Mouse (Mus musculus): ENCODE measurements around the gene Mybpc2. TPM values are rescaled to one million over a fixed set of nuclear protein-coding genes. Genes with fewer than 3 reads are reported as not detected.
A peak's percentile ranks its signal among the peaks of the same experiment; 100 is the strongest.

The Mybpc2 gene
- polyA plus RNA-seq, 1 experiment from 2014 or later: 0.20 TPM

GRCm38 (mm10) chr7:44523056-44523455 is 1.4 kb downstream of the Mybpc2 start:
- no peak overlapping the region for H3K4me3 ChIP-seq (replicated peaks; ENCODE audit: low read depth, low read length)
- no peak overlapping the region for H3K9ac ChIP-seq (replicated peaks; ENCODE audit: low read length)
- WGBS: 83% methylated on average over 2 of the region's 2 CpGs
- peaks cover 9% of the 10 kb centered on the region; the same call in 1 of the 2 replicates for H3K4me1 ChIP-seq (ENCODE audit: control insufficient read depth, insufficient read depth, low read length)
- H3K9me3 ChIP-seq (ENCODE audit: control insufficient read depth, low read length): no peaks in the 10 kb centered on the region
- no peak overlapping the region for H3K27ac ChIP-seq (replicated peaks; ENCODE audit: low read depth, low read length)
- no peaks in the 10 kb centered on the region for H3K36me3 ChIP-seq (ENCODE audit: control insufficient read depth, insufficient read depth, low read length)
- no peak for ATAC-seq (ENCODE audit: low FRiP score, low TSS enrichment)
- no peak overlapping the region for H3K4me2 ChIP-seq (ENCODE audit: low read length)
- no peak for DNase-seq
- peaks cover 28% of the 10 kb centered on the region; the same call in 1 of the 2 replicates for H3K27me3 ChIP-seq (ENCODE audit: control insufficient read depth, insufficient read depth, low read length)

GRCm38 (mm10) chr7:44521710-44522109 is 2.7 kb downstream of the Mybpc2 start:
- no peaks in the 10 kb centered on the region for H3K9me3 ChIP-seq (ENCODE audit: control insufficient read depth, low read length)
- WGBS: 3% methylated on average over 20 of the region's 20 CpGs
- H3K4me3 ChIP-seq (replicated peaks; ENCODE audit: low read depth, low read length): no peak overlapping the region
- no peaks in the 10 kb centered on the region for H3K36me3 ChIP-seq (ENCODE audit: control insufficient read depth, insufficient read depth, low read length)
- peak; percentile 27; the same call in 1 of the 2 replicates for ATAC-seq (ENCODE audit: low FRiP score, low TSS enrichment)
- peak overlapping the region; percentile 37; the same call in 1 of the 2 replicates for H3K9ac ChIP-seq (replicated peaks; ENCODE audit: low read length)
- peak; percentile 83 for DNase-seq
- peaks cover 28% of the 10 kb centered on the region; the same call in 1 of the 2 replicates for H3K27me3 ChIP-seq (ENCODE audit: control insufficient read depth, insufficient read depth, low read length)
- H3K4me1 ChIP-seq (ENCODE audit: control insufficient read depth, insufficient read depth, low read length): 0 out of 2 replicates have a peak, but pooled peaks cover 4% of the 10 kb centered on the region
- peak overlapping the region; percentile 33; the same call in 1 of the 2 replicates for H3K4me2 ChIP-seq (ENCODE audit: low read length)
- H3K27ac ChIP-seq (replicated peaks; ENCODE audit: low read depth, low read length): no peak overlapping the region

GRCm38 (mm10) chr7:44520990-44521389 is 3.5 kb downstream of the Mybpc2 start:
- no peaks in the 10 kb centered on the region for H3K9me3 ChIP-seq (ENCODE audit: control insufficient read depth, low read length)
- H3K27ac ChIP-seq (replicated peaks; ENCODE audit: low read depth, low read length): no peak overlapping the region
- H3K4me3 ChIP-seq (replicated peaks; ENCODE audit: low read depth, low read length): no peak overlapping the region
- no peak overlapping the region for H3K9ac ChIP-seq (replicated peaks; ENCODE audit: low read length)
- DNase-seq: no peak
- H3K36me3 ChIP-seq (ENCODE audit: control insufficient read depth, insufficient read depth, low read length): no peaks in the 10 kb centered on the region
- H3K4me1 ChIP-seq (ENCODE audit: control insufficient read depth, insufficient read depth, low read length): 0 out of 2 replicates have a peak, but pooled peaks cover 4% of the 10 kb centered on the region
- H3K27me3 ChIP-seq (ENCODE audit: control insufficient read depth, insufficient read depth, low read length): peaks cover 28% of the 10 kb centered on the region; the same call in 1 of the 2 replicates
- no peak overlapping the region for H3K4me2 ChIP-seq (ENCODE audit: low read length)
- WGBS: 56% methylated on average over 3 of the region's 3 CpGs
- ATAC-seq (ENCODE audit: low FRiP score, low TSS enrichment): no peak

- WGBS: 68% methylated on average over 9 of the region's 9 CpGs
These were observed 5.1 kb downstream of the Mybpc2 start for GRCm38 (mm10) chr7:44519240-44519913.

GRCm38 (mm10) chr7:44507491-44507890 is 17.0 kb downstream of the Mybpc2 start:
- DNase-seq (no peak), ATAC-seq (ENCODE audit: low FRiP score, low TSS enrichment) (no peak)
- H3K4me1 ChIP-seq (ENCODE audit: control insufficient read depth, insufficient read depth, low read length): no peaks in the 10 kb centered on the region
- no peaks in the 10 kb centered on the region for H3K36me3 ChIP-seq (ENCODE audit: control insufficient read depth, insufficient read depth, low read length)
- no peak overlapping the region for H3K4me2 ChIP-seq (ENCODE audit: low read length)
- no peaks in the 10 kb centered on the region for H3K9me3 ChIP-seq (ENCODE audit: control insufficient read depth, low read length)
- H3K27me3 ChIP-seq (ENCODE audit: control insufficient read depth, insufficient read depth, low read length): no peaks in the 10 kb centered on the region
- H3K27ac ChIP-seq (replicated peaks; ENCODE audit: low read depth, low read length): no peak overlapping the region
- H3K4me3 ChIP-seq (replicated peaks; ENCODE audit: low read depth, low read length): no peak overlapping the region
- no peak overlapping the region for H3K9ac ChIP-seq (replicated peaks; ENCODE audit: low read length)

More at GRCm38 (mm10) chr7:44519240-44519913, 5.1 kb downstream of the Mybpc2 start:
- H3K4me1 ChIP-seq (ENCODE audit: control insufficient read depth, insufficient read depth, low read length): 0 out of 2 replicates have a peak, but pooled peaks cover 4% of the 10 kb centered on the region
- H3K9me3 ChIP-seq (ENCODE audit: control insufficient read depth, low read length): no peaks in the 10 kb centered on the region
- H3K4me2 ChIP-seq (ENCODE audit: low read length): no peak overlapping the region
- no peak overlapping the region for H3K9ac ChIP-seq (replicated peaks; ENCODE audit: low read length)
- H3K36me3 ChIP-seq (ENCODE audit: control insufficient read depth, insufficient read depth, low read length): no peaks in the 10 kb centered on the region
- no peak for DNase-seq
- no peak for ATAC-seq (ENCODE audit: low FRiP score, low TSS enrichment)
- no peak overlapping the region for H3K4me3 ChIP-seq (replicated peaks; ENCODE audit: low read depth, low read length)
- H3K27ac ChIP-seq (replicated peaks; ENCODE audit: low read depth, low read length): no peak overlapping the region
- H3K27me3 ChIP-seq (ENCODE audit: control insufficient read depth, insufficient read depth, low read length): peaks cover 22% of the 10 kb centered on the region; the same call in 1 of the 2 replicates

DNA sequence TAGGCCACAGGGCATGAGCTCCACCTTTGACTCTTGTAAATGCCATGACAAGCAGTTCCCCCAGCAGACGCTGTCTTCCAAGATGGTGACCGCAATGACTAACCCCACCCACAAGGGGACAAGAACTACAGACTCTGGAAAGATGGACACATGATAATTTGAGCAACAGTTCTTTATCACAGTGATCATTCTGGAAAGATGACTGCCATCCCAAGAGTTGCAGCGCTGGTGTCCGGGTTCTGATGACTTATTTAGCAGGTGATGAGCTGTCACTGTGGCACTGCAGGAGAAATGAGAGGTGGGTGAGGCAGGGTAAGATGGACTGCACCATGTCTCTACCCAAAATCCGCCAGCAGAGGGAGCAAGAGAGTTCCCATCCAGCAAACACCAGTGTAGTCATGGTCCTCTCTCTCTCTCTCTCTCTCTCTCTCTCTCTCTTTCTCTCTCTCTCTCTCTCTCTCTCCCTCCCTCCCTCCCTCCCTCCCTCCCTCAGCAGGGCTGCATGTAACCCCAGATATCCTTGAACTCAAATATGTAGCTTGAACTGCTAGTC is 22.8 kb downstream of the Mybpc2 start:
- H3K9me3 ChIP-seq (ENCODE audit: control insufficient read depth, low read length): no peaks in the 10 kb centered on the region
- no peaks in the 10 kb centered on the region for H3K27me3 ChIP-seq (ENCODE audit: control insufficient read depth, insufficient read depth, low read length)
- H3K27ac ChIP-seq (replicated peaks; ENCODE audit: low read depth, low read length): no peak overlapping the region
- 40% methylated on average over 5 of the region's 5 CpGs for WGBS
- H3K4me2 ChIP-seq (ENCODE audit: low read length): no peak overlapping the region
- no peak overlapping the region for H3K4me3 ChIP-seq (replicated peaks; ENCODE audit: low read depth, low read length)
- 0 out of 2 replicates have a peak, but pooled peaks have one; percentile 57 for ATAC-seq (ENCODE audit: low FRiP score, low TSS enrichment)
- no peak overlapping the region for H3K9ac ChIP-seq (replicated peaks; ENCODE audit: low read length)
- no peaks in the 10 kb centered on the region; the same call in 1 of the 2 replicates for H3K36me3 ChIP-seq (ENCODE audit: control insufficient read depth, insufficient read depth, low read length)
- H3K4me1 ChIP-seq (ENCODE audit: control insufficient read depth, insufficient read depth, low read length): peaks cover 10% of the 10 kb centered on the region
- DNase-seq: peak; percentile 85

GRCm38 (mm10) chr7:44500046-44500445 is 24.4 kb downstream of the Mybpc2 start:
- DNase-seq (no peak), ATAC-seq (ENCODE audit: low FRiP score, low TSS enrichment) (no peak)
- H3K36me3 ChIP-seq (ENCODE audit: control insufficient read depth, insufficient read depth, low read length): no peaks in the 10 kb centered on the region; the same call in 1 of the 2 replicates
- H3K27me3 ChIP-seq (ENCODE audit: control insufficient read depth, insufficient read depth, low read length): no peaks in the 10 kb centered on the region
- H3K27ac ChIP-seq (replicated peaks; ENCODE audit: low read depth, low read length): no peak overlapping the region
- 65% methylated on average over 19 of the region's 20 CpGs for WGBS
- H3K4me3 ChIP-seq (replicated peaks; ENCODE audit: low read depth, low read length): no peak overlapping the region
- no peak overlapping the region for H3K9ac ChIP-seq (replicated peaks; ENCODE audit: low read length)
- peaks cover 18% of the 10 kb centered on the region for H3K4me1 ChIP-seq (ENCODE audit: control insufficient read depth, insufficient read depth, low read length)
- no peaks in the 10 kb centered on the region for H3K9me3 ChIP-seq (ENCODE audit: control insufficient read depth, low read length)
- no peak overlapping the region for H3K4me2 ChIP-seq (ENCODE audit: low read length)

DNA sequence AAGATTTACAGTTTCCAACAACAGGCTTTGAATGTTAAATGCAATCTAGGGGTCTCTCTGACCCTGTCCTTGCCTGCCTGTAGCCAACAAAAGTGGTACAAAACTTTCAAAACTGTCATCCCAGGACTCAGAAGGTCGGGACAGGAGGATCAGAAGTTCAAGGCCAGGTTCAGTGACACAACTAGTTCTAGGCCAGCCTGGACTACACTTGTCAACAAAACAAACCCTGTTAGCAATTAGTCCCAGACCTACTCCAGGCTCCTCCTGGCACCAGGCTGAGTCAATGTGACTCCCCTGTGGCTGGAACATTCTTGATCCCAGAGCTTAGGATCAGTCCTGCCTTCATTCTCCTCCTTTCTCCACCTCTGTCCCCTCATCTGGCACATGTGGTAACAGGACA is 25.5 kb downstream of the Mybpc2 start:
- Histone ChIP-seq H3K4me1 (ENCODE audit: control insufficient read depth, insufficient read depth, low read length) (peaks cover 21% of the 10 kb centered on the region), H3K27ac (replicated peaks; ENCODE audit: low read depth, low read length) (no peak overlapping the region), H3K4me3 (replicated peaks; ENCODE audit: low read depth, low read length) (no peak overlapping the region), H3K36me3 (ENCODE audit: control insufficient read depth, insufficient read depth, low read length) (no peaks in the 10 kb centered on the region; the same call in 1 of the 2 replicates), H3K9me3 (ENCODE audit: control insufficient read depth, low read length) (no peaks in the 10 kb centered on the region), H3K4me2 (ENCODE audit: low read length) (no peak overlapping the region), H3K27me3 (ENCODE audit: control insufficient read depth, insufficient read depth, low read length) (no peaks in the 10 kb centered on the region), H3K9ac (replicated peaks; ENCODE audit: low read length) (no peak overlapping the region)
- DNase-seq (no peak), ATAC-seq (ENCODE audit: low FRiP score, low TSS enrichment) (no peak)
- 82% methylated on average over 1 of the region's 1 CpGs for WGBS
